Mouse (Mus musculus) ES-E14 (cell line): ENCODE measurements around the gene Diras1. TPM values are rescaled to one million over a fixed set of nuclear protein-coding genes. Genes with fewer than 3 reads are reported as not detected.
"Not testable (repeated sequence)": the region's sequence is repeated elsewhere in the genome, so short reads cannot be mapped to it uniquely, and the experiment has no call there.

Experiments
- DNase-seq: peaks from one replicate; pipeline ENCODE4 v3.0.0-alpha.2; 2013; ENCODE audit warnings: low read depth, low spot score
- H3K27ac ChIP-seq: 2 replicates; pipeline ENCODE4 v1.5.1; 2012; ENCODE audit warnings: low read depth, mild to moderate bottlenecking, low read length, moderate library complexity, mixed read lengths; ENCODE audit not compliant: poor library complexity, insufficient read depth, severe bottlenecking
- H3K36me3 ChIP-seq: 2 replicates; pipeline ENCODE4 v1.6.1; 2012; ENCODE audit warnings: mild to moderate bottlenecking, low read length, moderate library complexity, mixed read lengths; ENCODE audit not compliant: control insufficient read depth, poor library complexity, insufficient read depth, severe bottlenecking
- H3K4me1 ChIP-seq, 2 experiments: fragments of 150-350 bp in 1 of 2; sonication (generic) in 1 of 2; 2 replicates each; pipeline ENCODE4 v1.6.1; 2012; ENCODE audit warnings: low read length in 2 of 2, mild to moderate bottlenecking in 1 of 2, mixed read lengths in 1 of 2; ENCODE audit not compliant: control insufficient read depth in 2 of 2, insufficient read depth in 2 of 2, poor library complexity in 1 of 2
- H3K4me3 ChIP-seq, 2 experiments: fragments of 150-350 bp in 1 of 2; sonication (generic) in 1 of 2; 2 replicates each; pipeline ENCODE4 v1.5.1; 2012; ENCODE audit warnings: low read length in 2 of 2, low read depth in 1 of 2, mild to moderate bottlenecking in 1 of 2, mixed read lengths in 1 of 2; ENCODE audit not compliant: insufficient read depth in 1 of 2, poor library complexity in 1 of 2, severe bottlenecking in 1 of 2
- H3K9ac ChIP-seq: 2 replicates; pipeline ENCODE4 v1.6.1; 2012; ENCODE audit warnings: low read depth, mild to moderate bottlenecking, low read length, mixed read lengths; ENCODE audit not compliant: poor library complexity, insufficient read depth, severe bottlenecking
- H3K9me3 ChIP-seq: fragments of 150-350 bp; sonication (generic); 2 replicates; pipeline ENCODE4 v1.6.1; 2012; ENCODE audit warnings: low read depth, mild to moderate bottlenecking, low read length; ENCODE audit not compliant: control insufficient read depth, insufficient read depth
- CHD2 ChIP-seq: IDR thresholded peaks from 2 replicates; pipeline ENCODE4 v1.6.1; 2014; ENCODE audit warnings: mild to moderate bottlenecking, low read depth, low read length, inconsistent platforms
- HCFC1 ChIP-seq: IDR thresholded peaks from 2 replicates; pipeline ENCODE4 v1.6.1; 2012; ENCODE audit warnings: low read length, inconsistent platforms, borderline replicate concordance; ENCODE audit not compliant: insufficient read depth
- MAFK ChIP-seq: IDR thresholded peaks from 2 replicates; pipeline ENCODE4 v1.6.1; 2014; ENCODE audit warnings: mild to moderate bottlenecking, low read depth, low read length, inconsistent platforms; ENCODE audit not compliant: insufficient read depth
- ZC3H11A ChIP-seq: IDR thresholded peaks from 2 replicates; pipeline ENCODE4 v1.6.1; 2012; ENCODE audit warnings: low read depth, mild to moderate bottlenecking, inconsistent platforms, low read length, borderline replicate concordance
- ZNF384 ChIP-seq: IDR thresholded peaks from 2 replicates; pipeline ENCODE4 v1.6.1; 2012; ENCODE audit warnings: low read depth, low read length, inconsistent platforms
- in situ Hi-C, 2 experiments: fragments of 600-800 bp; cut with MboI; formaldehyde crosslinking; loops; one replicate each; pipeline ENCODE4 v1.15.1; 2025; ENCODE audit warnings: low sequenced_read_pairs in 2 of 2, inconsistent platforms in 1 of 2; ENCODE audit not compliant: unreplicated experiment in 2 of 2
- total RNA-seq: library from RNA; depleted of rRNA; stranded (reverse); fragments of 300-350 nt; gene quantifications from 2 replicates; pipeline ENCODE4 v1.2.3, GENCODE M21; 2012

Gene Diras1
- total RNA-seq, 1 experiment, result 1.1 TPM

GRCm38 (mm10) chr10:81058896-81059295 lies 33.4 kb upstream of the Diras1 start:
- no peak overlapping the region for H3K27ac ChIP-seq
- H3K36me3 ChIP-seq, result no peaks in the 10 kb centered on the region; the same call in 1 of the 2 replicates
- in situ Hi-C loops, result no loop called here
- H3K4me1 ChIP-seq, result peaks cover 0 to 10% of the 10 kb centered on the region in 2 experiments; a peak in 1 of 4 replicates
- peak overlapping the region; percentile 89 for H3K9ac ChIP-seq
- H3K9me3 ChIP-seq, result no peaks in the 10 kb centered on the region
- TF ChIP-seq MAFK (no peak), HCFC1 (no peak), ZC3H11A (no peak), CHD2 (no peak), ZNF384 (no peak)
- H3K4me3 ChIP-seq, result no peak overlapping the region; a peak in 1 of 4 replicates
- no peak for DNase-seq

GRCm38 (mm10) chr10:81057406-81058130 lies 32.1 kb upstream of the Diras1 start:
- Histone ChIP-seq H3K9ac (0 out of 2 replicates have a peak overlapping the region, but pooled peaks have one; percentile 17), H3K4me3 (no peak overlapping the region), H3K27ac (no peak overlapping the region), H3K36me3 (peaks cover 5% of the 10 kb centered on the region; the same call in 1 of the 2 replicates), H3K4me1 (peaks cover 0 to 8% of the 10 kb centered on the region in 2 experiments; a peak in 1 of 4 replicates), H3K9me3 (no peaks in the 10 kb centered on the region)
- DNase-seq, result no peak
- in situ Hi-C loops, result no loop called here
- TF ChIP-seq ZNF384 (no peak), HCFC1 (no peak), MAFK (no peak), ZC3H11A (no peak), CHD2 (no peak)

GRCm38 (mm10) chr10:81055802-81056340 lies 30.4 kb upstream of the Diras1 start:
- H3K4me3 ChIP-seq, H3K9ac ChIP-seq, DNase-seq, H3K27ac ChIP-seq, in situ Hi-C loops, H3K9me3 ChIP-seq, H3K4me1 ChIP-seq: not testable (repeated sequence)
- peaks cover 20% of the 10 kb centered on the region for H3K36me3 ChIP-seq

GRCm38 (mm10) chr10:81055169-81055568 lies 29.7 kb upstream of the Diras1 start:
- no peaks in the 10 kb centered on the region for H3K9me3 ChIP-seq
- in situ Hi-C loops, result no loop called here
- H3K4me1 ChIP-seq, result peaks cover 0 to 8% of the 10 kb centered on the region in 2 experiments; a peak in 1 of 4 replicates
- no peak overlapping the region for H3K4me3 ChIP-seq
- no peak overlapping the region for H3K9ac ChIP-seq
- DNase-seq, result no peak
- TF ChIP-seq ZC3H11A (no peak), MAFK (no peak), CHD2 (no peak), HCFC1 (no peak), ZNF384 (no peak)
- no peak overlapping the region for H3K27ac ChIP-seq
- H3K36me3 ChIP-seq, result peaks cover 23% of the 10 kb centered on the region
